Mouse (Mus musculus): ENCODE results near the gene Nip7. TPM values are rescaled to one million over a fixed set of nuclear protein-coding genes. Genes with fewer than 3 reads are reported as not detected.

Nip7 gene
- total and polyA plus RNA-seq, 3 experiments, result 166 to 231 (median 226) TPM

GRCm38 (mm10) chr8:107023479-107023878, 33.2 kb upstream of the Nip7 start:
- Histone ChIP-seq H3K36me3 (replicated peaks in 1 of 2; ENCODE audit: control insufficient read depth in 1 of 2, insufficient read depth in 1 of 2, low read length in 1 of 2) (no peaks in the 10 kb centered on the region), H3K4me3 (replicated peaks in 1 of 3; ENCODE audit: low read depth in 2 of 3, low read length in 2 of 3, poor library complexity in 1 of 3) (no peak overlapping the region), H3K27me3 (replicated peaks) (peaks cover 5% of the 10 kb centered on the region), H3K9me3 (replicated peaks; ENCODE audit: low read length) (no peaks in the 10 kb centered on the region), H3K9ac (ENCODE audit: insufficient read depth, low read depth) (no peak overlapping the region), H3K4me2 (ENCODE audit: insufficient read depth, low read depth, poor library complexity, severe bottlenecking) (no peak overlapping the region), H3K4me1 (ENCODE audit: control insufficient read depth in 1 of 2, insufficient read depth in 2 of 2) (peaks cover 7 to 8% of the 10 kb centered on the region in 2 experiments), H3K79me2 (replicated peaks; ENCODE audit: control insufficient read depth, extremely low read depth, insufficient read depth, poor library complexity, severe bottlenecking) (no peaks in the 10 kb centered on the region), H3K27ac (ENCODE audit: insufficient read depth, low read depth) (no peak overlapping the region)
- no peak for DNase-seq (ENCODE audit: extremely low read depth)
- dilution Hi-C loops (cut with MboI; ENCODE audit: extremely low pct_ligation_motif_present, extremely low pct_unique_long_range_greater_than_20kb, low sequenced_read_pairs), result no loop called here
- in situ Hi-C loops (cut with MboI; ENCODE audit: low pct_ligation_motif_present, low pct_unique_long_range_greater_than_20kb, low sequenced_read_pairs), result no loop called here
- no peak for TF ChIP-seq HCFC1 (IDR thresholded peaks at IDR 0.05; ENCODE audit: low read depth, low read length)
- no peak for TF ChIP-seq MEF2A (IDR thresholded peaks at IDR 0.05; ENCODE audit: borderline replicate concordance, low read depth, low read length)
- TF ChIP-seq SMC3 (IDR thresholded peaks at IDR 0.05; ENCODE audit: low read depth, low read length), result no peak
- TF ChIP-seq ETS1 (conservative IDR thresholded peaks at IDR 0.05; ENCODE audit: low read depth, low read length), result peak; percentile 21; the same call in 1 of the 2 replicates
- no peak for TF ChIP-seq ELF1 (IDR thresholded peaks at IDR 0.05; ENCODE audit: low read depth, low read length)
- no peak for TF ChIP-seq USF1 (IDR thresholded peaks at IDR 0.05; ENCODE audit: low read depth, low read length)
- peak; percentile 57; the same call in 1 of the 2 replicates for TF ChIP-seq NRF1 (IDR thresholded peaks at IDR 0.05; ENCODE audit: low read depth, low read length)
- TF ChIP-seq CHD1 (IDR thresholded peaks at IDR 0.05; ENCODE audit: low read depth, low read length), result no peak
- peak; percentile 46; the same call in 1 of the 2 replicates for TF ChIP-seq JUND (conservative IDR thresholded peaks at IDR 0.05; ENCODE audit: low read depth, low read length)
- TF ChIP-seq ZKSCAN1 (IDR thresholded peaks at IDR 0.05; ENCODE audit: borderline replicate concordance, low read depth, low read length), result no peak
- TF ChIP-seq IRF4 (IDR thresholded peaks at IDR 0.05; ENCODE audit: low read depth, low read length), result peak; percentile 68; the same call in 1 of the 2 replicates
- no peak for TF ChIP-seq EP300 (IDR thresholded peaks at IDR 0.05; ENCODE audit: low read length)
- peak; percentile 38; the same call in 1 of the 2 replicates for TF ChIP-seq JUN (IDR thresholded peaks at IDR 0.05; ENCODE audit: insufficient read depth, low read depth, low read length)

GRCm38 (mm10) chr8:107029310-107029709, 27.4 kb upstream of the Nip7 start:
- no peak overlapping the region for H3K9ac ChIP-seq (ENCODE audit: insufficient read depth, low read depth)
- peaks cover 15% of the 10 kb centered on the region; the same call in 1 of the 2 replicates for H3K79me2 ChIP-seq (replicated peaks; ENCODE audit: control insufficient read depth, extremely low read depth, insufficient read depth, poor library complexity, severe bottlenecking)
- no peaks in the 10 kb centered on the region for H3K9me3 ChIP-seq (replicated peaks; ENCODE audit: low read length)
- H3K4me1 ChIP-seq (ENCODE audit: control insufficient read depth in 1 of 2, insufficient read depth in 2 of 2), result peaks cover 13 to 36% of the 10 kb centered on the region in 2 experiments
- peaks cover 2% of the 10 kb centered on the region for H3K27me3 ChIP-seq (replicated peaks)
- in situ Hi-C loops (cut with MboI; ENCODE audit: low pct_ligation_motif_present, low pct_unique_long_range_greater_than_20kb, low sequenced_read_pairs) (no loop called here), dilution Hi-C loops (cut with MboI; ENCODE audit: extremely low pct_ligation_motif_present, extremely low pct_unique_long_range_greater_than_20kb, low sequenced_read_pairs) (no loop called here)
- TF ChIP-seq RAD21 (IDR thresholded peaks at IDR 0.05; ENCODE audit: low read depth, low read length) (no peak), CHD1 (IDR thresholded peaks at IDR 0.05; ENCODE audit: low read depth, low read length) (no peak), MAFK (IDR thresholded peaks at IDR 0.05; ENCODE audit: insufficient replicate concordance, low read length) (no peak), NELFE (IDR thresholded peaks at IDR 0.05; ENCODE audit: low read depth, low read length) (no peak), RCOR1 (conservative IDR thresholded peaks at IDR 0.05; ENCODE audit: low read depth, low read length) (no peak), TCF12 (IDR thresholded peaks at IDR 0.05; ENCODE audit: low read depth, low read length) (no peak), PAX5 (IDR thresholded peaks at IDR 0.05; ENCODE audit: low read length) (no peak), KAT2A (IDR thresholded peaks at IDR 0.05; ENCODE audit: insufficient replicate concordance, low read length) (no peak), IRF4 (IDR thresholded peaks at IDR 0.05; ENCODE audit: low read depth, low read length) (no peak), POLR2A (IDR thresholded peaks at IDR 0.05; ENCODE audit: low read depth, low read length) (no peak)
- H3K4me3 ChIP-seq (replicated peaks in 1 of 3; ENCODE audit: low read depth in 2 of 3, low read length in 2 of 3, poor library complexity in 1 of 3), result no peak overlapping the region
- H3K27ac ChIP-seq (ENCODE audit: insufficient read depth, low read depth), result no peak overlapping the region
- H3K4me2 ChIP-seq (ENCODE audit: insufficient read depth, low read depth, poor library complexity, severe bottlenecking), result no peak overlapping the region
- no peak for DNase-seq (ENCODE audit: extremely low read depth)
- H3K36me3 ChIP-seq (replicated peaks in 1 of 2; ENCODE audit: control insufficient read depth in 1 of 2, insufficient read depth in 1 of 2, low read length in 1 of 2), result no peaks in the 10 kb centered on the region

All from CH12.LX (cell line).